Mouse (Mus musculus): ENCODE measurements around the gene Ints5. TPM values are rescaled to one million over a fixed set of nuclear protein-coding genes. Genes with fewer than 3 reads are reported as not detected.

Ints5 gene
- total RNA-seq, 2 experiments from 2014 or later, result 25.2 to 26.3 TPM

- peak; percentile 61 to 64 for DNase-seq
Observed at GRCm38 (mm10) chr19:8929224-8930088, 36.7 kb downstream of the Ints5 start, which contains the start of the genes Rom1 and Eml3. TSS of gene Rom1 (minus strand) at chr19:8929356. TSS of gene Eml3 (plus strand) at chr19:8929552.

GRCm38 (mm10) chr19:8930117-8930516 is 37.3 kb downstream of the Ints5 start:
- DNase-seq, result no peak

GRCm38 (mm10) chr19:8930771-8931170 is 38.0 kb downstream of the Ints5 start:
- DNase-seq, result no peak

GRCm38 (mm10) chr19:8936736-8937135 is 43.9 kb downstream of the Ints5 start:
- no peak for DNase-seq

GRCm38 (mm10) chr19:8940526-8941133 is 47.8 kb downstream of the Ints5 start:
- no peak for DNase-seq

GRCm38 (mm10) chr19:8941136-8941514 is 48.3 kb downstream of the Ints5 start:
- DNase-seq, result no peak

GRCm38 (mm10) chr19:8941515-8942217 is 48.9 kb downstream of the Ints5 start, which contains the start of gene Mta2:
TSS of gene Mta2 (plus strand) at chr19:8941875.
- peak; percentile 91 to 93 for DNase-seq

- no peak for DNase-seq
Observed at GRCm38 (mm10) chr19:8942276-8942964, 49.6 kb downstream of the Ints5 start.

GRCm38 (mm10) chr19:8943047-8943446 is 50.2 kb downstream of the Ints5 start:
- DNase-seq, result no peak

GRCm38 (mm10) chr19:8944062-8944461 is 51.3 kb downstream of the Ints5 start:
- no peak for DNase-seq

GRCm38 (mm10) chr19:8944750-8945149 is 51.9 kb downstream of the Ints5 start:
- DNase-seq, result no peak

GRCm38 (mm10) chr19:8945251-8945650 is 52.4 kb downstream of the Ints5 start:
- DNase-seq, result no peak

GRCm38 (mm10) chr19:8946929-8947328 is 54.1 kb downstream of the Ints5 start:
- no peak for DNase-seq

Small RNA genes within 50 kb of the gene (microRNA-seq; reads per million reads assigned to microRNA genes)
- 0 reads per million in 2 experiments for gene Mir5136

Other genes with a start within 250 kb of the Ints5 start
- 100 to 1,000 TPM; 172 to 186 TPM for gene Chrm1, start 229.2 kb upstream of the Ints5 start, total RNA-seq (2021)
- 100 to 1,000 TPM; 146 to 149 TPM for gene Slc3a2, start 169.6 kb upstream of the Ints5 start, total RNA-seq (2021)
- gene Wdr74, start 157.2 kb upstream of the Ints5 start, total RNA-seq (2021), result 10 to 100 TPM; 51.0 to 52.3 TPM
- 1 to 10 TPM; 1.3 to 1.4 TPM for gene 1700092M07Rik, start 152.3 kb upstream of the Ints5 start, total RNA-seq (2021)
- 10 to 100 TPM; 67.4 to 76.3 TPM for gene Stx5a, start 151.6 kb upstream of the Ints5 start, total RNA-seq (2021)
- 100 to 1,000 TPM in 1 of 2 experiments, 10 to 100 TPM in 1; 99.8 to 119 TPM for gene Nxf1, start 135.9 kb upstream of the Ints5 start, total RNA-seq (2021)
- 10 to 100 TPM; 79.7 to 86.2 TPM for gene Tmem223, start 122.0 kb upstream of the Ints5 start, total RNA-seq (2021)
- gene Tmem179b, start 118.5 kb upstream of the Ints5 start, total RNA-seq (2021), result 1 to 10 TPM; 9.4 to 9.9 TPM
- 10 to 100 TPM; 12.2 to 13.8 TPM for gene Taf6l, start 106.6 kb upstream of the Ints5 start, total RNA-seq (2021)
- gene Polr2g, start 94.4 kb upstream of the Ints5 start, total RNA-seq (2021), result 100 to 1,000 TPM; 113 to 115 TPM
- gene Zbtb3, start 90.5 kb upstream of the Ints5 start, total RNA-seq (2021), result 1 to 10 TPM; 6.8 to 7.1 TPM
- 10 to 100 TPM; 36.5 to 37.3 TPM for gene Ttc9c, start 73.7 kb upstream of the Ints5 start, total RNA-seq (2021)
- gene Hnrnpul2, start 73.0 kb upstream of the Ints5 start, total RNA-seq (2021), result 100 to 1,000 TPM; 123 to 126 TPM
- gene AC129217.1, start 63.2 kb upstream of the Ints5 start, total RNA-seq (2021), result not detected
- gene Bscl2, start 55.5 kb upstream of the Ints5 start, total RNA-seq (2021), result 100 to 1,000 TPM in 1 of 2 experiments, 10 to 100 TPM in 1; 99.0 to 112 TPM
- 100 to 1,000 TPM; 161 to 172 TPM for gene Gng3, start 53.8 kb upstream of the Ints5 start, total RNA-seq (2021)
- under 1 TPM; 0.55 to 0.61 TPM for gene Lrrn4cl, start 42.2 kb upstream of the Ints5 start, total RNA-seq (2021)
- gene Ubxn1, start 21.5 kb upstream of the Ints5 start, total RNA-seq (2021), result 10 to 100 TPM; 85.7 to 98.6 TPM
- 10 to 100 TPM; 31.5 to 31.7 TPM for gene Uqcc3, start 12.1 kb upstream of the Ints5 start, total RNA-seq (2021)
- 1 to 10 TPM; 4.7 to 6.3 TPM for gene Lbhd1, start 9.3 kb upstream of the Ints5 start, total RNA-seq (2021)
- not detected for gene Gm49403, start 9.1 kb upstream of the Ints5 start, total RNA-seq (2021)
- gene 1810009A15Rik, start 4.2 kb upstream of the Ints5 start, total RNA-seq (2021), result 10 to 100 TPM; 20.7 to 23.2 TPM
- gene Gm49416, start 4.1 kb upstream of the Ints5 start, total RNA-seq (2021), result 1 to 10 TPM in 1 of 2 experiments, under 1 TPM in 1; 0.99 to 2.3 TPM
- 100 to 1,000 TPM; 111 to 118 TPM for gene Ganab, start 5.1 kb downstream of the Ints5 start, total RNA-seq (2021)
- gene B3gat3, start 27.4 kb downstream of the Ints5 start, total RNA-seq (2021), result 100 to 1,000 TPM; 165 to 175 TPM
- gene Rom1, start 36.4 kb downstream of the Ints5 start, total RNA-seq (2021), result 1 to 10 TPM; 4.0 TPM
- gene Eml3, start 36.5 kb downstream of the Ints5 start, total RNA-seq (2021), result 10 to 100 TPM; 10.9 to 11.8 TPM
- 10 to 100 TPM; 54.7 to 60.7 TPM for gene Mta2, start 48.9 kb downstream of the Ints5 start, total RNA-seq (2021)
- 10 to 100 TPM; 19.6 to 19.7 TPM for gene Tut1, start 60.8 kb downstream of the Ints5 start, total RNA-seq (2021)
- gene Eef1g, start 74.0 kb downstream of the Ints5 start, total RNA-seq (2021), result 100 to 1,000 TPM; 233 to 254 TPM
- gene Ahnak, start 96.3 kb downstream of the Ints5 start, total RNA-seq (2021), result 10 to 100 TPM; 14.5 to 24.0 TPM
- gene Scgb1a1, start 195.0 kb downstream of the Ints5 start, total RNA-seq (2021), result not detected
- gene Asrgl1, start 242.6 kb downstream of the Ints5 start, total RNA-seq (2021), result 100 to 1,000 TPM; 134 to 156 TPM

All from layer of hippocampus, postnatal 36 days (tissue).